Mouse (Mus musculus) cerebellum, adult 2 months (tissue): ENCODE measurements around the gene Slc22a3.

Source experiments
- CTCF ChIP-seq: fragments of 200-500 bp; IDR thresholded peaks from 2 replicates; pipeline ENCODE4 v1.5.1; 2011; ENCODE audit warnings: low read depth, mild to moderate bottlenecking, control low read depth, low read length, moderate library complexity, borderline replicate concordance; ENCODE audit not compliant: insufficient read depth
- POLR2A ChIP-seq: fragments of 200-500 bp; IDR thresholded peaks from 2 replicates; pipeline ENCODE4 v1.6.1; 2011; ENCODE audit warnings: low read length, control low read depth, borderline replicate concordance; ENCODE audit not compliant: insufficient read depth

- no peak for TF ChIP-seq CTCF
- no peak for TF ChIP-seq POLR2A
These were observed 95.2 kb downstream of the Slc22a3 start for GRCm38 (mm10) chr17:12412181-12412890.
